Mouse (Mus musculus) liver, adult 2 months (tissue): ENCODE measurements at regions not wholly inside any gene's neighbourhood (a gene's known extent, or its start where the extent isn't known, plus 50 kb on each side); places are given as distances from the start of the nearest gene placed in this dataset.

Source experiments
- DNase-seq: peaks from one replicate; pipeline ENCODE4 v3.0.0-alpha.2; 2011; ENCODE audit warnings: low read depth, low spot score; ENCODE audit errors: extremely low read depth
- H3K27ac ChIP-seq: fragments of 200-500 bp; replicated peaks from 2 replicates; pipeline ENCODE4 v1.5.1; 2012; ENCODE audit warnings: low read depth, mild to moderate bottlenecking, control low read depth, inconsistent platforms, low read length; ENCODE audit not compliant: insufficient read depth
- H3K27me3 ChIP-seq: fragments of 200-500 bp; 2 replicates; pipeline ENCODE4 v1.6.1; 2012; ENCODE audit warnings: mild to moderate bottlenecking, moderate library complexity, low read length, inconsistent platforms; ENCODE audit not compliant: control insufficient read depth, insufficient read depth
- H3K36me3 ChIP-seq: fragments of 200-500 bp; 2 replicates; pipeline ENCODE4 v1.6.1; 2012; ENCODE audit warnings: low read length, inconsistent platforms; ENCODE audit not compliant: control insufficient read depth, insufficient read depth
- H3K4me1 ChIP-seq: fragments of 200-500 bp; 2 replicates; pipeline ENCODE4 v1.6.1; 2011; ENCODE audit warnings: low read length; ENCODE audit not compliant: control insufficient read depth, insufficient read depth
- H3K4me3 ChIP-seq: fragments of 200-500 bp; 2 replicates; pipeline ENCODE4 v1.5.1; 2011; ENCODE audit warnings: low read depth, mild to moderate bottlenecking, control low read depth, low read length, moderate library complexity; ENCODE audit not compliant: insufficient read depth
- H3K79me2 ChIP-seq: fragments of 200-500 bp; 2 replicates; pipeline ENCODE4 v1.6.1; 2012; ENCODE audit warnings: inconsistent platforms, mild to moderate bottlenecking, low read length, moderate library complexity; ENCODE audit not compliant: control insufficient read depth, insufficient read depth
- H3K9ac ChIP-seq: fragments of 200-500 bp; 2 replicates; pipeline ENCODE4 v1.6.1; 2012; ENCODE audit warnings: low read depth, mild to moderate bottlenecking, control low read depth, inconsistent platforms, low read length
- CTCF ChIP-seq: fragments of 200-500 bp; IDR thresholded peaks from 2 replicates; pipeline ENCODE4 v1.5.1; 2011; ENCODE audit warnings: low read depth, low read length, control low read depth
- POLR2A ChIP-seq: fragments of 200-500 bp; IDR thresholded peaks from 2 replicates; pipeline ENCODE4 v1.6.1; 2011; ENCODE audit warnings: low read length, control low read depth; ENCODE audit not compliant: insufficient read depth; ENCODE audit errors: extremely low read depth
- WGBS: fragments of 180-500 bp; shearing (Covaris S2); methylation state at CpG from one replicate; pipeline ENCODE4 v1.1.7; 2018; 5-methylcytosine and 5-hydroxymethylcytosine counted together

- H3K4me3 ChIP-seq, result no peak overlapping the region
- H3K27me3 ChIP-seq, result no peaks in the 10 kb centered on the region
- H3K27ac ChIP-seq, result no peak overlapping the region
- H3K9ac ChIP-seq, result no peak overlapping the region
- H3K36me3 ChIP-seq, result no peaks in the 10 kb centered on the region
- no peak for DNase-seq
- H3K79me2 ChIP-seq, result no peaks in the 10 kb centered on the region
- TF ChIP-seq CTCF (no peak), POLR2A (no peak)
- 74% methylated on average over 8 of the region's 8 CpGs for WGBS
- H3K4me1 ChIP-seq, result no peaks in the 10 kb centered on the region
Observed at GRCm38 (mm10) chr13:44218266-44218665, 433.7 kb downstream of the Cd83 start.

- no peak for TF ChIP-seq POLR2A
- TF ChIP-seq CTCF, result no peak
- no peak for DNase-seq
- Histone ChIP-seq H3K27ac (no peak overlapping the region), H3K79me2 (no peaks in the 10 kb centered on the region), H3K4me1 (no peaks in the 10 kb centered on the region), H3K27me3 (no peaks in the 10 kb centered on the region), H3K4me3 (no peak overlapping the region), H3K9ac (no peak overlapping the region), H3K36me3 (no peaks in the 10 kb centered on the region)
- 86% methylated on average over 5 of the region's 5 CpGs for WGBS
Observed at GRCm38 (mm10) chr13:44221721-44222120, 437.1 kb downstream of the Cd83 start.

GRCm38 (mm10) chr13:44222335-44222734 is 437.8 kb downstream of the Cd83 start:
- no peak overlapping the region for H3K9ac ChIP-seq
- no peak for TF ChIP-seq CTCF
- TF ChIP-seq POLR2A, result no peak
- no peak overlapping the region for H3K4me3 ChIP-seq
- H3K27me3 ChIP-seq, result no peaks in the 10 kb centered on the region
- no peak for DNase-seq
- H3K27ac ChIP-seq, result no peak overlapping the region
- no peaks in the 10 kb centered on the region for H3K4me1 ChIP-seq
- no peaks in the 10 kb centered on the region for H3K79me2 ChIP-seq
- no peaks in the 10 kb centered on the region for H3K36me3 ChIP-seq

- Histone ChIP-seq H3K27me3 (no peaks in the 10 kb centered on the region; the same call in 1 of the 2 replicates), H3K4me1 (no peaks in the 10 kb centered on the region), H3K79me2 (no peaks in the 10 kb centered on the region), H3K9ac (no peak overlapping the region), H3K4me3 (no peak overlapping the region), H3K36me3 (no peaks in the 10 kb centered on the region), H3K27ac (no peak overlapping the region)
- no peak for DNase-seq
- TF ChIP-seq CTCF, result no peak
- 89% methylated on average over 14 of the region's 14 CpGs for WGBS
Observed at GRCm38 (mm10) chr13:44227706-44228459, 443.3 kb downstream of the Cd83 start.

- Histone ChIP-seq H3K27me3 (no peaks in the 10 kb centered on the region; the same call in 1 of the 2 replicates), H3K36me3 (no peaks in the 10 kb centered on the region), H3K4me1 (no peaks in the 10 kb centered on the region), H3K79me2 (no peaks in the 10 kb centered on the region), H3K4me3 (no peak overlapping the region), H3K27ac (no peak overlapping the region), H3K9ac (no peak overlapping the region)
- no peak for DNase-seq
- TF ChIP-seq CTCF, result no peak
- no peak for TF ChIP-seq POLR2A
- WGBS, result 49% methylated on average over 16 of the region's 16 CpGs
Observed at GRCm38 (mm10) chr13:44228540-44229135, 444.1 kb downstream of the Cd83 start.

GRCm38 (mm10) chr13:44229136-44229611 is 444.6 kb downstream of the Cd83 start:
- H3K36me3 ChIP-seq, result no peaks in the 10 kb centered on the region
- TF ChIP-seq POLR2A, result no peak
- TF ChIP-seq CTCF, result no peak
- H3K4me3 ChIP-seq, result no peak overlapping the region
- no peaks in the 10 kb centered on the region; the same call in 1 of the 2 replicates for H3K27me3 ChIP-seq
- no peak overlapping the region for H3K27ac ChIP-seq
- no peak overlapping the region for H3K9ac ChIP-seq
- no peaks in the 10 kb centered on the region for H3K79me2 ChIP-seq
- no peak for DNase-seq
- H3K4me1 ChIP-seq, result no peaks in the 10 kb centered on the region
- WGBS, result 35% methylated on average over 7 of the region's 7 CpGs
